Mouse (Mus musculus) midbrain, embryonic 11.5 days (tissue): ENCODE data around the gene Rgs2. TPM values are rescaled to one million over a fixed set of nuclear protein-coding genes. Genes with fewer than 3 reads are reported as not detected.

Experiments
- ATAC-seq: fragments of 200-750 bp; cut with Nextera tagmentation; 2 replicates; pipeline ENCODE4 v1.8.0; 2017; ENCODE audit warnings: moderate TSS enrichment, moderate library complexity; ENCODE audit not compliant: low FRiP score
- DNase-seq: peaks from one replicate; pipeline ENCODE4 v3.0.0; 2015; ENCODE audit warnings: low spot score; ENCODE audit errors: missing footprints
- H3K27ac ChIP-seq: fragments of 300-500 bp; sonication (generic); 2 replicates; pipeline ENCODE4 v1.5.1; 2014; ENCODE audit warnings: low read depth, low read length
- H3K27me3 ChIP-seq: fragments of 300-500 bp; sonication (generic); 2 replicates; pipeline ENCODE4 v1.6.1; 2014; ENCODE audit warnings: mild to moderate bottlenecking, low read length, moderate library complexity, mixed read lengths; ENCODE audit not compliant: control insufficient read depth, insufficient read depth
- H3K36me3 ChIP-seq: fragments of 300-500 bp; sonication (generic); 2 replicates; pipeline ENCODE4 v1.6.1; 2014; ENCODE audit warnings: mild to moderate bottlenecking, low read length, moderate library complexity, mixed read lengths; ENCODE audit not compliant: control insufficient read depth, insufficient read depth
- H3K4me1 ChIP-seq: fragments of 300-500 bp; sonication (generic); 2 replicates; pipeline ENCODE4 v1.6.1; 2014; ENCODE audit warnings: low read length; ENCODE audit not compliant: control insufficient read depth, insufficient read depth
- H3K4me2 ChIP-seq: fragments of 300-500 bp; sonication (generic); 2 replicates; pipeline ENCODE4 v1.6.1; 2014; ENCODE audit warnings: mild to moderate bottlenecking, moderate library complexity
- H3K4me3 ChIP-seq: fragments of 300-500 bp; sonication (generic); 2 replicates; pipeline ENCODE4 v1.5.1; 2014; ENCODE audit warnings: low read depth, low read length
- H3K9ac ChIP-seq: fragments of 300-500 bp; sonication (generic); 2 replicates; pipeline ENCODE4 v1.6.1; 2014; ENCODE audit warnings: low read length
- H3K9me3 ChIP-seq: fragments of 300-500 bp; sonication (generic); 2 replicates; pipeline ENCODE4 v1.6.1; 2016; ENCODE audit warnings: low read length; ENCODE audit not compliant: control insufficient read depth
- WGBS: fragments of 180-500 bp; shearing (Covaris S2); extraction: QIAGEN DNeasy Blood & Tissue Kit; methylation state at CpG from one replicate; pipeline ENCODE4 v1.1.7; 2014; 5-methylcytosine and 5-hydroxymethylcytosine counted together
- polyA plus RNA-seq: library from polyadenylated mRNA; unstranded; fragments of >200 nt; fragmentation: Nextera tagmentation; extraction: Ambion mirVana; gene quantifications from 2 replicates; pipeline ENCODE4 v1.2.1, GENCODE M21; 2014

Gene Rgs2
- 83.6 and 90.7 TPM in 2 replicates for polyA plus RNA-seq

- DNase-seq (peak; percentile 100), ATAC-seq (peak; percentile 99)
- peak within 1 kb of the TSS; percentile 72 for H3K9ac ChIP-seq
- no peaks in the 10 kb centered on the region for H3K9me3 ChIP-seq
- peak within 1 kb of the TSS; percentile 51 for H3K27ac ChIP-seq
- H3K4me1 ChIP-seq, result peaks cover 12% of the 10 kb centered on the region
- peak within 1 kb of the TSS; percentile 56 for H3K4me3 ChIP-seq
- no peaks in the 10 kb centered on the region for H3K27me3 ChIP-seq
- peak within 1 kb of the TSS; percentile 81 for H3K4me2 ChIP-seq
- under 1% methylated on average over 56 of the region's 57 CpGs for WGBS
- no peaks in the 10 kb centered on the region for H3K36me3 ChIP-seq
Observed at GRCm38 (mm10) chr1:144003904-144004740, at the start of gene Rgs2. Gene Rgs2, minus strand, starts transcription at chr1:144004161.

- Histone ChIP-seq H3K36me3 (no peaks in the 10 kb centered on the region), H3K27me3 (no peaks in the 10 kb centered on the region), H3K4me1 (no peaks in the 10 kb centered on the region), H3K27ac (no peak overlapping the region), H3K9me3 (no peaks in the 10 kb centered on the region), H3K9ac (no peak overlapping the region), H3K4me3 (no peak overlapping the region), H3K4me2 (no peak overlapping the region)
- WGBS, result 89% methylated on average over 4 of the region's 4 CpGs
- DNase-seq (no peak), ATAC-seq (no peak)
Observed at GRCm38 (mm10) chr1:144053401-144053800, 49.4 kb upstream of the Rgs2 start.

- no peaks in the 10 kb centered on the region for H3K36me3 ChIP-seq
- no peak overlapping the region for H3K9ac ChIP-seq
- H3K4me3 ChIP-seq, result no peak overlapping the region
- H3K27ac ChIP-seq, result no peak overlapping the region
- no peaks in the 10 kb centered on the region for H3K9me3 ChIP-seq
- H3K27me3 ChIP-seq, result no peaks in the 10 kb centered on the region
- H3K4me1 ChIP-seq, result no peaks in the 10 kb centered on the region
- ATAC-seq (no peak), DNase-seq (no peak)
- no peak overlapping the region for H3K4me2 ChIP-seq
- 90% methylated on average over 2 of the region's 2 CpGs for WGBS
Observed at GRCm38 (mm10) chr1:144041826-144042225, 37.9 kb upstream of the Rgs2 start.

- H3K4me3 ChIP-seq, result no peak overlapping the region
- no peak for ATAC-seq
- 88% methylated on average over 1 of the region's 1 CpGs for WGBS
Observed at GRCm38 (mm10) chr1:144033498-144033897, 29.5 kb upstream of the Rgs2 start.

GRCm38 (mm10) chr1:144030499-144030898, 26.5 kb upstream of the Rgs2 start:
- Histone ChIP-seq H3K9ac (no peak overlapping the region), H3K4me3 (no peak overlapping the region), H3K9me3 (no peaks in the 10 kb centered on the region), H3K27me3 (no peaks in the 10 kb centered on the region), H3K36me3 (no peaks in the 10 kb centered on the region), H3K4me1 (no peaks in the 10 kb centered on the region), H3K27ac (no peak overlapping the region), H3K4me2 (no peak overlapping the region)
- no peak for DNase-seq
- 71% methylated on average over 6 of the region's 6 CpGs for WGBS
- ATAC-seq, result 0 out of 2 replicates have a peak, but pooled peaks have one; percentile 70

More at GRCm38 (mm10) chr1:144033498-144033897, 29.5 kb upstream of the Rgs2 start:
- no peak overlapping the region for H3K4me2 ChIP-seq
- no peak overlapping the region for H3K9ac ChIP-seq
- no peaks in the 10 kb centered on the region for H3K27me3 ChIP-seq
- no peaks in the 10 kb centered on the region for H3K9me3 ChIP-seq
- no peak overlapping the region for H3K27ac ChIP-seq
- no peak for DNase-seq
- H3K36me3 ChIP-seq, result no peaks in the 10 kb centered on the region
- no peaks in the 10 kb centered on the region for H3K4me1 ChIP-seq

- Histone ChIP-seq H3K4me3 (no peak overlapping the region), H3K27ac (no peak overlapping the region), H3K4me2 (no peak overlapping the region), H3K4me1 (no peaks in the 10 kb centered on the region), H3K27me3 (no peaks in the 10 kb centered on the region), H3K9me3 (no peaks in the 10 kb centered on the region), H3K9ac (no peak overlapping the region), H3K36me3 (no peaks in the 10 kb centered on the region)
- no peak for DNase-seq
- WGBS, result 94% methylated on average over 10 of the region's 10 CpGs
- ATAC-seq, result no peak
Observed at GRCm38 (mm10) chr1:144029679-144030078, 25.7 kb upstream of the Rgs2 start.

GRCm38 (mm10) chr1:144018417-144018958, 14.5 kb upstream of the Rgs2 start:
- no peak for ATAC-seq

GRCm38 (mm10) chr1:144013913-144014312, 10.0 kb upstream of the Rgs2 start:
- Histone ChIP-seq H3K4me3 (no peak overlapping the region), H3K9me3 (no peaks in the 10 kb centered on the region), H3K27ac (no peak overlapping the region), H3K9ac (no peak overlapping the region), H3K4me1 (no peaks in the 10 kb centered on the region), H3K4me2 (no peak overlapping the region), H3K36me3 (no peaks in the 10 kb centered on the region), H3K27me3 (no peaks in the 10 kb centered on the region)
- ATAC-seq (no peak), DNase-seq (peak; percentile 49)

More at GRCm38 (mm10) chr1:144018417-144018958, 14.5 kb upstream of the Rgs2 start:
- H3K4me2 ChIP-seq, result no peak overlapping the region
- no peak overlapping the region for H3K4me3 ChIP-seq
- H3K36me3 ChIP-seq, result no peaks in the 10 kb centered on the region
- H3K4me1 ChIP-seq, result no peaks in the 10 kb centered on the region
- H3K9me3 ChIP-seq, result no peaks in the 10 kb centered on the region
- no peak overlapping the region for H3K27ac ChIP-seq
- H3K27me3 ChIP-seq, result no peaks in the 10 kb centered on the region
- 84% methylated on average over 7 of the region's 7 CpGs for WGBS
- no peak for DNase-seq
- H3K9ac ChIP-seq, result no peak overlapping the region

GRCm38 (mm10) chr1:144007341-144007740, 3.4 kb upstream of the Rgs2 start:
- Histone ChIP-seq H3K4me1 (peaks cover 11% of the 10 kb centered on the region), H3K9me3 (no peaks in the 10 kb centered on the region), H3K36me3 (no peaks in the 10 kb centered on the region), H3K27ac (no peak overlapping the region), H3K27me3 (no peaks in the 10 kb centered on the region), H3K4me3 (no peak overlapping the region), H3K4me2 (no peak overlapping the region), H3K9ac (no peak overlapping the region)
- WGBS, result 73% methylated on average over 6 of the region's 6 CpGs
- DNase-seq (peak; percentile 45), ATAC-seq (no peak)
